Mouse (Mus musculus) embryonic facial prominence, embryonic 10.5 days (tissue): ENCODE results near the gene Abr. TPM values are rescaled to one million over a fixed set of nuclear protein-coding genes. Genes with fewer than 3 reads are reported as not detected.

Experiments
- DNase-seq: peaks from one replicate; pipeline ENCODE4 v3.0.0-alpha.2; 2017; ENCODE audit warnings: low spot score
- H3K27ac ChIP-seq: fragments of 300-500 bp; sonication (generic); replicated peaks from 2 replicates; pipeline ENCODE4 v1.5.1; 2016; ENCODE audit warnings: mild to moderate bottlenecking
- H3K27me3 ChIP-seq: fragments of 300-500 bp; sonication (generic); replicated peaks from 2 replicates; pipeline ENCODE4 v1.6.1; 2016; ENCODE audit warnings: low read depth, mild to moderate bottlenecking; ENCODE audit not compliant: poor library complexity, severe bottlenecking
- H3K36me3 ChIP-seq: fragments of 300-500 bp; sonication (generic); replicated peaks from 2 replicates; pipeline ENCODE4 v1.6.1; 2016; ENCODE audit warnings: mild to moderate bottlenecking, moderate library complexity
- H3K4me1 ChIP-seq: fragments of 300-500 bp; sonication (generic); 2 replicates; pipeline ENCODE4 v1.6.1; 2016
- H3K4me3 ChIP-seq: fragments of 300-500 bp; sonication (generic); 2 replicates; pipeline ENCODE4 v1.5.1; 2016; ENCODE audit warnings: mild to moderate bottlenecking, moderate library complexity
- H3K9me3 ChIP-seq: fragments of 300-500 bp; sonication (generic); 2 replicates; pipeline ENCODE4 v1.6.1; 2016; ENCODE audit warnings: mild to moderate bottlenecking
- WGBS: fragments of 180-500 bp; shearing (Covaris S2); methylation state at CpG from one replicate; pipeline ENCODE4 v1.1.7; 2016; 5-methylcytosine and 5-hydroxymethylcytosine counted together
- polyA plus RNA-seq: library from polyadenylated mRNA; unstranded; fragments of >200 nt; fragmentation: Nextera tagmentation; extraction: Ambion mirVana; gene quantifications from 2 replicates; pipeline ENCODE4 v1.2.1, GENCODE M21; 2016

Gene Abr
- polyA plus RNA-seq, 1 experiment from 2014 or later, result 34.6 TPM

- H3K4me1 ChIP-seq, result peaks cover 6% of the 10 kb centered on the region
- H3K27me3 ChIP-seq, result no peaks in the 10 kb centered on the region
- DNase-seq, result no peak
- no peak overlapping the region; the same call in 1 of the 2 replicates for H3K27ac ChIP-seq
- H3K4me3 ChIP-seq, result no peak overlapping the region
- 79% methylated on average over 5 of the region's 5 CpGs for WGBS
- peaks cover 7% of the 10 kb centered on the region; the same call in 1 of the 2 replicates for H3K36me3 ChIP-seq
- no peaks in the 10 kb centered on the region for H3K9me3 ChIP-seq
Measured at GRCm38 (mm10) chr11:76547420-76547819, 74.7 kb downstream of the Abr start.

- WGBS, result 85% methylated on average over 4 of the region's 4 CpGs
- peaks cover 7% of the 10 kb centered on the region; the same call in 1 of the 2 replicates for H3K36me3 ChIP-seq
- no peaks in the 10 kb centered on the region for H3K27me3 ChIP-seq
- H3K27ac ChIP-seq, result no peak overlapping the region
- no peak overlapping the region for H3K4me3 ChIP-seq
- no peaks in the 10 kb centered on the region for H3K9me3 ChIP-seq
- H3K4me1 ChIP-seq, result peaks cover 6% of the 10 kb centered on the region
- DNase-seq, result no peak
Measured at GRCm38 (mm10) chr11:76546431-76546830, 75.7 kb downstream of the Abr start.

- H3K4me3 ChIP-seq, result no peak overlapping the region
- peaks cover 7% of the 10 kb centered on the region; the same call in 1 of the 2 replicates for H3K36me3 ChIP-seq
- H3K4me1 ChIP-seq, result peaks cover 6% of the 10 kb centered on the region
- WGBS, result 84% methylated on average over 5 of the region's 5 CpGs
- H3K27me3 ChIP-seq, result no peaks in the 10 kb centered on the region
- H3K9me3 ChIP-seq, result no peaks in the 10 kb centered on the region
- no peak overlapping the region for H3K27ac ChIP-seq
- no peak for DNase-seq
Measured at GRCm38 (mm10) chr11:76543300-76543699, 78.8 kb downstream of the Abr start.

- Histone ChIP-seq H3K4me1 (peaks cover 9% of the 10 kb centered on the region; the same call in 1 of the 2 replicates), H3K9me3 (no peaks in the 10 kb centered on the region), H3K27ac (no peak overlapping the region), H3K4me3 (no peak overlapping the region), H3K36me3 (peaks cover 7% of the 10 kb centered on the region; the same call in 1 of the 2 replicates), H3K27me3 (no peaks in the 10 kb centered on the region)
- 40% methylated on average over 1 of the region's 1 CpGs for WGBS
- DNase-seq, result peak; percentile 69
Measured at GRCm38 (mm10) chr11:76540973-76541372, 81.1 kb downstream of the Abr start.

GRCm38 (mm10) chr11:76537401-76537800, 84.7 kb downstream of the Abr start:
- no peak overlapping the region for H3K4me3 ChIP-seq
- WGBS, result 80% methylated on average over 3 of the region's 3 CpGs
- H3K36me3 ChIP-seq, result peaks cover 8% of the 10 kb centered on the region
- H3K9me3 ChIP-seq, result 0 out of 2 replicates have a peak, but pooled peaks cover 3% of the 10 kb centered on the region
- DNase-seq, result no peak
- H3K4me1 ChIP-seq, result peaks cover 9% of the 10 kb centered on the region; the same call in 1 of the 2 replicates
- H3K27ac ChIP-seq, result no peak overlapping the region
- H3K27me3 ChIP-seq, result no peaks in the 10 kb centered on the region

- H3K36me3 ChIP-seq, result peaks cover 8% of the 10 kb centered on the region
- H3K27ac ChIP-seq, result no peak overlapping the region
- 69% methylated on average over 10 of the region's 10 CpGs for WGBS
- peak; percentile 42 for DNase-seq
- H3K27me3 ChIP-seq, result no peaks in the 10 kb centered on the region
- H3K4me3 ChIP-seq, result no peak overlapping the region
- peaks cover 9% of the 10 kb centered on the region; the same call in 1 of the 2 replicates for H3K4me1 ChIP-seq
- H3K9me3 ChIP-seq, result 0 out of 2 replicates have a peak, but pooled peaks cover 3% of the 10 kb centered on the region
Measured at GRCm38 (mm10) chr11:76536576-76537354, 85.3 kb downstream of the Abr start.

- DNase-seq, result no peak
- H3K4me1 ChIP-seq, result peaks cover 33% of the 10 kb centered on the region
- H3K36me3 ChIP-seq, result peaks cover 8% of the 10 kb centered on the region
- 95% methylated on average over 7 of the region's 7 CpGs for WGBS
- 0 out of 2 replicates have a peak, but pooled peaks cover 3% of the 10 kb centered on the region for H3K9me3 ChIP-seq
- no peak overlapping the region for H3K27ac ChIP-seq
- H3K27me3 ChIP-seq, result no peaks in the 10 kb centered on the region
- H3K4me3 ChIP-seq, result no peak overlapping the region
Measured at GRCm38 (mm10) chr11:76532001-76532400, 90.1 kb downstream of the Abr start.

GRCm38 (mm10) chr11:76530966-76531678, 91.0 kb downstream of the Abr start:
- Histone ChIP-seq H3K27ac (0 out of 2 replicates have a peak overlapping the region, but pooled peaks have one; percentile 35), H3K27me3 (no peaks in the 10 kb centered on the region), H3K9me3 (0 out of 2 replicates have a peak, but pooled peaks cover 3% of the 10 kb centered on the region), H3K4me3 (no peak overlapping the region), H3K36me3 (peaks cover 8% of the 10 kb centered on the region), H3K4me1 (peaks cover 34% of the 10 kb centered on the region)
- DNase-seq, result no peak
- WGBS, result 56% methylated on average over 7 of the region's 7 CpGs

GRCm38 (mm10) chr11:76530168-76530935, 91.8 kb downstream of the Abr start:
- Histone ChIP-seq H3K4me1 (peaks cover 40% of the 10 kb centered on the region), H3K27me3 (no peaks in the 10 kb centered on the region), H3K27ac (0 out of 2 replicates have a peak overlapping the region, but pooled peaks have one; percentile 24), H3K36me3 (peaks cover 8% of the 10 kb centered on the region), H3K9me3 (0 out of 2 replicates have a peak, but pooled peaks cover 3% of the 10 kb centered on the region), H3K4me3 (no peak overlapping the region)
- no peak for DNase-seq
- 79% methylated on average over 15 of the region's 15 CpGs for WGBS

GRCm38 (mm10) chr11:76529352-76530141, 92.6 kb downstream of the Abr start:
- Histone ChIP-seq H3K9me3 (0 out of 2 replicates have a peak, but pooled peaks cover 3% of the 10 kb centered on the region), H3K4me1 (peaks cover 44% of the 10 kb centered on the region), H3K36me3 (peaks cover 8% of the 10 kb centered on the region), H3K27ac (peak overlapping the region; percentile 35), H3K4me3 (no peak overlapping the region), H3K27me3 (no peaks in the 10 kb centered on the region)
- DNase-seq, result no peak
- 68% methylated on average over 6 of the region's 6 CpGs for WGBS

GRCm38 (mm10) chr11:76525646-76526351, 96.3 kb downstream of the Abr start:
- DNase-seq, result no peak
- Histone ChIP-seq H3K36me3 (no peaks in the 10 kb centered on the region; the same call in 1 of the 2 replicates), H3K27ac (no peak overlapping the region), H3K4me1 (peaks cover 60% of the 10 kb centered on the region), H3K27me3 (no peaks in the 10 kb centered on the region), H3K4me3 (no peak overlapping the region), H3K9me3 (no peaks in the 10 kb centered on the region)
- WGBS, result 73% methylated on average over 4 of the region's 4 CpGs
